Mouse (Mus musculus) limb, embryonic 12.5 days (tissue): ENCODE measurements around the gene Klk1b9. TPM values are rescaled to one million over a fixed set of nuclear protein-coding genes. Genes with fewer than 3 reads are reported as not detected.
"Not testable (repeated sequence)": the region's sequence is repeated elsewhere in the genome, so short reads cannot be mapped to it uniquely, and the experiment has no call there.

ENCODE experiments used
- ATAC-seq: fragments of 200-750 bp; cut with Nextera tagmentation; 2 replicates; pipeline ENCODE4 v1.8.0; 2017; ENCODE audit warnings: low read depth, moderate TSS enrichment; ENCODE audit not compliant: insufficient number of reproducible peaks, insufficient read depth, low FRiP score, low TSS enrichment
- H3K27ac ChIP-seq: fragments of 300-500 bp; sonication (generic); 2 replicates; pipeline ENCODE4 v1.5.1; 2016; ENCODE audit warnings: mild to moderate bottlenecking, moderate library complexity
- H3K27me3 ChIP-seq: fragments of 300-500 bp; sonication (generic); 2 replicates; pipeline ENCODE4 v1.6.1; 2016; ENCODE audit warnings: mild to moderate bottlenecking, moderate library complexity
- H3K36me3 ChIP-seq: fragments of 300-500 bp; sonication (generic); 2 replicates; pipeline ENCODE4 v1.6.1; 2016; ENCODE audit warnings: mild to moderate bottlenecking, moderate library complexity
- H3K4me1 ChIP-seq: fragments of 300-500 bp; sonication (generic); replicated peaks from 2 replicates; pipeline ENCODE4 v1.6.1; 2016
- H3K4me2 ChIP-seq: fragments of 300-500 bp; sonication (generic); 2 replicates; pipeline ENCODE4 v1.6.1; 2016; ENCODE audit warnings: mild to moderate bottlenecking, moderate library complexity
- H3K4me3 ChIP-seq: fragments of 300-500 bp; sonication (generic); replicated peaks from 2 replicates; pipeline ENCODE4 v1.5.1; 2016; ENCODE audit warnings: mild to moderate bottlenecking
- H3K9ac ChIP-seq: fragments of 300-500 bp; sonication (generic); replicated peaks from 2 replicates; pipeline ENCODE4 v1.6.1; 2016; ENCODE audit warnings: mild to moderate bottlenecking, moderate library complexity
- H3K9me3 ChIP-seq: fragments of 300-500 bp; sonication (generic); 2 replicates; pipeline ENCODE4 v1.6.1; 2016; ENCODE audit warnings: mild to moderate bottlenecking, moderate library complexity
- WGBS: fragments of 180-500 bp; shearing (Covaris S2); methylation state at CpG from one replicate; pipeline ENCODE4 v1.1.7; 2016; 5-methylcytosine and 5-hydroxymethylcytosine counted together
- polyA plus RNA-seq: library from polyadenylated mRNA; unstranded; fragments of >200 nt; fragmentation: Nextera tagmentation; extraction: Ambion mirVana; gene quantifications from 2 replicates; pipeline ENCODE4 v1.2.1, GENCODE M21; 2016

Gene Klk1b9
- polyA plus RNA-seq, 1 experiment from 2014 or later, result not detected

GRCm38 (mm10) chr7:43967612-43968011 lies 8.2 kb upstream of the Klk1b9 start:
- Histone ChIP-seq H3K4me1 (no peaks in the 10 kb centered on the region), H3K4me2 (no peak overlapping the region), H3K9me3 (no peaks in the 10 kb centered on the region), H3K27me3 (peaks cover 7% of the 10 kb centered on the region; the same call in 1 of the 2 replicates), H3K27ac (no peak overlapping the region), H3K9ac (no peak overlapping the region), H3K36me3 (no peaks in the 10 kb centered on the region), H3K4me3 (no peak overlapping the region)
- ATAC-seq, result no peak
- 84% methylated on average over 2 of the region's 2 CpGs for WGBS

- Histone ChIP-seq H3K36me3 (no peaks in the 10 kb centered on the region), H3K4me3 (no peak overlapping the region), H3K9me3 (no peaks in the 10 kb centered on the region)
These were observed 9.8 kb downstream of the Klk1b9 start for GRCm38 (mm10) chr7:43985657-43986056.

DNA sequence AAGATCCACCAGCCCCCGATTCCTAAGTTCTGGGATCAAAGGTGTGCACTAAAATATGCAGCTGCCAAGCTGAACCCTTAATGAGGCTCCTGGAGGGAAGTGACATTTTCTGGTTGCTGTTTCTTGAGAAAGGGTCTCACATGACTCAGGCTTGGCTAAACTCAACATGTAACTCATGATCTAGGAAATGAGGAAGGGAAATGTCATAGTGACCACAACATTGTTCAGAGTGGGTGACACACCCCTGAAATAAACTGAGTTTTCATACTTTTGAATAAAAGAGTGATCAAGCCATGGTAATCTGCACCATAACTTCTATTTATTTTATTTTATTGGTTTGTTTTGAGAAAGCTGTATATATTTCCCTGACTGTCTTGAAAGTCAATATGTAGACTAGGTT lies 19.0 kb downstream of the Klk1b9 start:
- H3K27me3 ChIP-seq, ATAC-seq, H3K9me3 ChIP-seq, H3K4me1 ChIP-seq, H3K9ac ChIP-seq, H3K27ac ChIP-seq, H3K36me3 ChIP-seq, H3K4me3 ChIP-seq, H3K4me2 ChIP-seq: not testable (repeated sequence)
- WGBS, result 36% methylated on average over 1 of the region's 1 CpGs

More at GRCm38 (mm10) chr7:43985657-43986056, 9.8 kb downstream of the Klk1b9 start:
- Histone ChIP-seq H3K27me3 (no peaks in the 10 kb centered on the region), H3K4me1 (no peaks in the 10 kb centered on the region), H3K4me2 (no peak overlapping the region), H3K27ac (no peak overlapping the region), H3K9ac (no peak overlapping the region)
- ATAC-seq, result no peak

DNA sequence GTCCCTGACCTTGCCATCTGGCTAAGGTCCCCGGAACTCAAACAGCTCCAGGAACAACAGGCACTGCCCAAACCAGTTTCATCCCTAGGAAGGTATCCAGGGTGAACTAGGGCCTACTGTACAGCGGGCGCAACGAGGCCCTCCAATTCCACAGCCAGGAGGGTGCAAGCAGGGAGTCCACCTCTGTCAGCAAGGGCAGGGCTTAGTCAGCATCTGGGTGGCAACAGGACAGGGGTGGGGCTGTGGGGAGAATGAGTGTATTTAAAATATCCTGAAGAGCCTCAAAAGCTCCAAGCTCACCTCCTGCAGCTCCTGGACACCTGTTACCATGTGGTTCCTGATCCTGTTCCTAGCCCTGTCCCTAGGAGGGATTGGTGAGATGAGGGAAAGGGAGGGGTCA lies 19.7 kb downstream of the Klk1b9 start, which contains the start of gene Klk1b11:
Gene Klk1b11, plus strand, starts transcription at position 301 of the 400 bp plus-strand sequence.
- H3K4me3 ChIP-seq, H3K9me3 ChIP-seq, H3K4me1 ChIP-seq, H3K27me3 ChIP-seq, H3K36me3 ChIP-seq, H3K27ac ChIP-seq, ATAC-seq, H3K9ac ChIP-seq, H3K4me2 ChIP-seq: not testable (repeated sequence)
- WGBS, result 75% methylated on average over 4 of the region's 4 CpGs

DNA sequence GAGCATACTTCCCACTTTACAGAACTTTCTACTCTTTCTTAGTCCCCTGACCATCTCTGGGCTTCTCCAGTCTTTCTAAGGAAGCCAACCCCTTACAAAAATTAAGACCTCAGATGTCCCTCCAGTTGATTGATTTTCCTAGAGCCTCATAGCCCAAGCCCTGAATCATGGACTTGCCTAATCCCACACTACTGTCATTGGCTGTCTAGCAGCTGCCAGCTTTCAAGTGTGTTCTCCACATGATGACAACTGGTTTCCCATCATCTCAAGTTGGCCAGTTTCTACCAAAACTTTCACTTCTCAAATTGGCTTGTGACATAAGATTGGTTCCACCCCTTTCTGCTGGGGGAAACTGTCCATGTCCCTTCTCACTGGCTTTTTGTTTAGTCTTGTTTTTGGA lies 29.0 kb downstream of the Klk1b9 start:
- no peaks in the 10 kb centered on the region for H3K27me3 ChIP-seq
- H3K9ac ChIP-seq, result no peak overlapping the region
- no peaks in the 10 kb centered on the region for H3K36me3 ChIP-seq
- ATAC-seq, result no peak
- H3K4me2 ChIP-seq, result no peak overlapping the region
- no peaks in the 10 kb centered on the region for H3K9me3 ChIP-seq
- H3K27ac ChIP-seq, result no peak overlapping the region
- no peak overlapping the region for H3K4me3 ChIP-seq
- no peaks in the 10 kb centered on the region for H3K4me1 ChIP-seq

- H3K4me1 ChIP-seq, H3K9me3 ChIP-seq, H3K27ac ChIP-seq, H3K4me2 ChIP-seq, H3K4me3 ChIP-seq, H3K9ac ChIP-seq, H3K36me3 ChIP-seq, H3K27me3 ChIP-seq, ATAC-seq: not testable (repeated sequence)
These were observed 36.0 kb downstream of the Klk1b9 start, which contains the start of gene Klk1b26 for GRCm38 (mm10) chr7:44011868-44012267. Gene Klk1b26, plus strand, starts transcription at chr7:44012168.

DNA sequence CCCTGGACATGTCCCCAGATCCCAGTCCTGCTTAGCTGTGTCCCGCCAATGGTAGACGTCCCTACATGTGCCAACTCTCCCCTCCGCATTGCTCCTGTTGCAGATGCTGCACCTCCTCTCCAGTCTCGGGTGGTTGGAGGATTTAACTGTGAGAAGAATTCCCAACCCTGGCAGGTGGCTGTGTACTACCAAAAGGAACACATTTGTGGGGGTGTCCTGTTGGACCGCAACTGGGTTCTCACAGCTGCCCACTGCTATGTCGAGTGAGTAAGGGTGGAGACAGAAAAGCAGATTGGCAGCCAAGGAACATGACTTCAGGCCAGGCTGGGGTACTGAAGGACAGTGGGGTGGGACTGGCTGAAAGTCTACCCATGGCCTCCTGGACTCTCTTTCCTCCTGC lies 38.8 kb downstream of the Klk1b9 start:
- H3K27me3 ChIP-seq, H3K36me3 ChIP-seq, H3K4me3 ChIP-seq, ATAC-seq, H3K9me3 ChIP-seq, H3K4me2 ChIP-seq, H3K9ac ChIP-seq, H3K4me1 ChIP-seq, H3K27ac ChIP-seq: not testable (repeated sequence)
- 79% methylated on average over 6 of the region's 6 CpGs for WGBS

DNA sequence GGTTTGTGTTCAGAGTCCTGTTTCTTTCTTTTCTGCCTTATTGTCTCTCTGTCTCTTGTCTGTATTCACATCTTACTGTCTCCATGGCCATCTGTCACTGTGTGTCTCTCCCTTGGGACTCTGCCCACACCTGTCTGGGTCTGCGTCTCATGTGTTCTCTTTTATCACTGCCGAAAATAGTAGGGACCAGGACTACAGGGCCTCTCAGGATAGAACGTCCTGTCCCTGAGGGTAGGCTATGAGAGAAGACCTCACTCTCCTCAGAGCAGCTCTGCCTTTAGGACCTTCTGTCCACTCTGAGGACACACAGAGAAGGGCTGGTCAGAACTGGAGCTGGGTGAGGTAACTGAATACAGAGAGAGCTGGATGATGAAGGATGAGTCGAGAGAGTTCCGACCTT lies 39.2 kb downstream of the Klk1b9 start:
- H3K27ac ChIP-seq, result no peak overlapping the region
- H3K9ac ChIP-seq, result no peak overlapping the region
- ATAC-seq, result no peak
- no peaks in the 10 kb centered on the region for H3K4me1 ChIP-seq
- 89% methylated on average over 5 of the region's 5 CpGs for WGBS
- H3K4me2 ChIP-seq, result no peak overlapping the region
- no peaks in the 10 kb centered on the region for H3K36me3 ChIP-seq
- no peaks in the 10 kb centered on the region for H3K27me3 ChIP-seq
- no peaks in the 10 kb centered on the region for H3K9me3 ChIP-seq
- no peak overlapping the region for H3K4me3 ChIP-seq

Other genes with a start within 250 kb of the Klk1b9 start
- gene Klk12, start 207.2 kb upstream of the Klk1b9 start, polyA plus RNA-seq, result not detected in 2 replicates
- not detected in 2 replicates for gene Klk11, start 201.5 kb upstream of the Klk1b9 start, polyA plus RNA-seq
- 0.35 and 0.41 TPM in 2 replicates for gene Klk10, start 195.0 kb upstream of the Klk1b9 start, polyA plus RNA-seq
- 0.14 and 0.19 TPM in 2 replicates for gene Klk9, start 184.2 kb upstream of the Klk1b9 start, polyA plus RNA-seq
- gene Klk8, start 178.5 kb upstream of the Klk1b9 start, polyA plus RNA-seq, result 12.7 and 13.4 TPM in 2 replicates
- 0.10 TPM in 1 of 2 replicates, not detected in the other for gene Klk7, start 164.8 kb upstream of the Klk1b9 start, polyA plus RNA-seq
- not detected in 2 replicates for gene Klk6, start 151.6 kb upstream of the Klk1b9 start, polyA plus RNA-seq
- gene Klk5, start 134.1 kb upstream of the Klk1b9 start, polyA plus RNA-seq, result 0.28 TPM in 1 of 2 replicates, not detected in the other
- 0.23 TPM in 1 of 2 replicates, not detected in the other for gene Klk4, start 94.9 kb upstream of the Klk1b9 start, polyA plus RNA-seq
- not detected in 2 replicates for gene Klk15, start 42.3 kb upstream of the Klk1b9 start, polyA plus RNA-seq
- not detected in 2 replicates for gene Klk1b8, start 25.4 kb upstream of the Klk1b9 start, polyA plus RNA-seq
- gene Klk1b1, start 9.3 kb upstream of the Klk1b9 start, polyA plus RNA-seq, result not detected in 2 replicates
- gene Klk1b11, start 19.8 kb downstream of the Klk1b9 start, polyA plus RNA-seq, result not detected in 2 replicates
- not detected in 2 replicates for gene Klk1b26, start 36.1 kb downstream of the Klk1b9 start, polyA plus RNA-seq
- gene Klk1b27, start 76.2 kb downstream of the Klk1b9 start, polyA plus RNA-seq, result not detected in 2 replicates
- not detected in 2 replicates for gene Klk1b21, start 126.3 kb downstream of the Klk1b9 start, polyA plus RNA-seq
- not detected in 2 replicates for gene Klk1b22, start 136.6 kb downstream of the Klk1b9 start, polyA plus RNA-seq
- not detected in 2 replicates for gene Klk1b16, start 160.7 kb downstream of the Klk1b9 start, polyA plus RNA-seq
- not detected in 2 replicates for gene Klk1b24, start 212.2 kb downstream of the Klk1b9 start, polyA plus RNA-seq
- not detected in 2 replicates for gene Klk1b3, start 222.1 kb downstream of the Klk1b9 start, polyA plus RNA-seq
- gene Klk1b4, start 231.4 kb downstream of the Klk1b9 start, polyA plus RNA-seq, result not detected in 2 replicates
- gene Klk1b5, start 239.9 kb downstream of the Klk1b9 start, polyA plus RNA-seq, result not detected in 2 replicates
- not detected in 2 replicates for gene Klk1, start 249.3 kb downstream of the Klk1b9 start, polyA plus RNA-seq